Mouse (Mus musculus): Measurements from ENCODE around the gene Prdm2. TPM values are rescaled to one million over a fixed set of nuclear protein-coding genes. Genes with fewer than 3 reads are reported as not detected.

The Prdm2 gene
- polyA plus RNA-seq, 1 experiment = 25.9 TPM

DNA sequence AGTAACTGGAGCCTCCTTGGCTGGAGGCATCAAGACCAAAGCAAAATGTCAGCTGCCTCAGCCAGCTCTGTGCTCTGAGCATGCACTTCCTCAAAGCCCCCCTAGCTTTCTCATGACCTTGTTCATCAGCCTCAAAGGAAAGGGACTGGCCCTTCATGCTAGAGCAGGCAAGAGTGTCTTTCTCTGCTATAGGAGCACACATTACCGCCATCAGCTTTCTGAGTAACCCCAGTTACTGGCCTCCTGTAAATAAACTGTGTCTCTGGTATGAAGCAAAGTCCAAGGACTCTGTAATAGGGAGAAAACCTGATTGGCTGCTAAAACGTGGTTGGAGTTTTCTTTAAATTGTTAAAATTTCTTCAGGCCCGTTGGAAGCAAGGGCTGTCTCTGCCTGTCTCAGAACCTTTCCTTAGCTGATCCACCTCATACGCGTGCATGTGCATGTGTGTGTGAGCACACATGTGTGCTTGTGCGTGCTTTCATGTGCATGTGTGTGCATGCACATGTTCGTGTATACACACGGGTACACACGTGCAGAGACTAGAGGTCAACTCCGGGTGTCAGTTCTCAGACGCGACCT lies 153.9 kb downstream of the Prdm2 start:
- no peak for TF ChIP-seq CTCF (IDR thresholded peaks at IDR 0.05; ENCODE audit: low read depth, low read length)
- TF ChIP-seq POLR2A (IDR thresholded peaks at IDR 0.05; ENCODE audit: borderline replicate concordance, low read depth, low read length) = no peak
- H3K4me1 ChIP-seq (ENCODE audit: control insufficient read depth, insufficient read depth, low read length) = no peaks in the 10 kb centered on the region
- no peak overlapping the region for H3K4me3 ChIP-seq (ENCODE audit: insufficient read depth, low read length)
- no peak overlapping the region for H3K27ac ChIP-seq (ENCODE audit: insufficient read depth, low read depth, low read length)

Other genes with a start within 250 kb of the Prdm2 start
- 1.6 and 3.0 TPM in 2 replicates for gene Pdpn, start 86.6 kb upstream of the Prdm2 start, polyA plus RNA-seq (2012; ENCODE audit: insufficient read depth, insufficient read length, missing spikeins)
- gene Lrrc38, start 136.8 kb upstream of the Prdm2 start, polyA plus RNA-seq (2012; ENCODE audit: insufficient read depth, insufficient read length, missing spikeins) = not detected in 2 replicates
- not detected in 2 replicates for gene Pramel1, start 181.4 kb upstream of the Prdm2 start, polyA plus RNA-seq (2012; ENCODE audit: insufficient read depth, insufficient read length, missing spikeins)
- gene Pramef8, start 199.4 kb upstream of the Prdm2 start, polyA plus RNA-seq (2012; ENCODE audit: insufficient read depth, insufficient read length, missing spikeins) = 16.2 and 17.1 TPM in 2 replicates
- gene Oog4, start 237.3 kb upstream of the Prdm2 start, polyA plus RNA-seq (2012; ENCODE audit: insufficient read depth, insufficient read length, missing spikeins) = not detected in 2 replicates